Comparison of ENCODE assay signal across 1 mouse cellular context in the genomic region with DNA sequence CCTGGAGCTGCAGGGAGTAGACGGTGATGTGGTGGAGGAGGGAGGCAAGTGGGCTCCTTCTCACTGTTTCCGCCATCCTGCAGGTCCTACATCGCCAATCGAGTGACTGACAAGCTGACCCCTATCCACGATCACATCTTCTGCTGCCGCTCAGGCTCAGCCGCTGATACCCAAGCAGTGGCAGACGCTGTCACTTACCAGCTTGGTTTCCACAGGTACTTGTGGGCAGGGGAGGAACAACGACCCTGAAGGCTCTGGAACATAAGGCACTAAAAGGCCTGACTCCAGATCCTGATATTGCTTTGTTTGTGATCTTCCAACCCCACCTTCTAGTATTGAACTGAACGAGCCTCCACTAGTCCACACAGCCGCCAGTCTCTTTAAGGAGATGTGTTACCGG.
TF ChIP-seq lines count a peak whose summit lies in the region.

No protein-coding gene starts in this region.

TF ChIP-seq in CH12.LX, 34 proteins besides CTCF, POLR2A, EP300 and RAD21 (continued from another document):
- TF ChIP-seq ELF1 (IDR thresholded peaks at IDR 0.05; ENCODE audit: low read depth, low read length) = no peak
